Mouse (Mus musculus) small intestine, adult 2 months (tissue): Measurements from ENCODE around the gene Cmtm8. TPM values are rescaled to one million over a fixed set of nuclear protein-coding genes. Genes with fewer than 3 reads are reported as not detected.

Source experiments
- H3K27ac ChIP-seq: fragments of 200-500 bp; 2 replicates; pipeline ENCODE4 v1.5.1; 2012; ENCODE audit warnings: low read depth, low read length, control low read depth, inconsistent platforms; ENCODE audit not compliant: insufficient read depth
- H3K27me3 ChIP-seq: fragments of 200-500 bp; 2 replicates; pipeline ENCODE4 v1.6.1; 2012; ENCODE audit warnings: mild to moderate bottlenecking, moderate library complexity, low read length, inconsistent platforms; ENCODE audit not compliant: control insufficient read depth, insufficient read depth
- H3K36me3 ChIP-seq: fragments of 200-500 bp; 2 replicates; pipeline ENCODE4 v1.6.1; 2012; ENCODE audit warnings: mild to moderate bottlenecking, low read length, control low read depth, inconsistent platforms; ENCODE audit not compliant: control insufficient read depth, insufficient read depth
- H3K4me1 ChIP-seq: fragments of 200-500 bp; 2 replicates; pipeline ENCODE4 v1.6.1; 2012; ENCODE audit warnings: low read length, inconsistent platforms, mixed read lengths; ENCODE audit not compliant: control insufficient read depth, insufficient read depth, insufficient read length
- H3K4me3 ChIP-seq: fragments of 200-500 bp; 2 replicates; pipeline ENCODE4 v1.5.1; 2012; ENCODE audit warnings: low read depth, mild to moderate bottlenecking, control low read depth, inconsistent platforms, low read length, moderate library complexity
- CTCF ChIP-seq: fragments of 200-500 bp; IDR thresholded peaks from 2 replicates; pipeline ENCODE4 v1.5.1; 2012; ENCODE audit warnings: low read depth, mild to moderate bottlenecking, control low read depth, inconsistent platforms, low read length, moderate library complexity, mixed read lengths; ENCODE audit not compliant: insufficient replicate concordance, insufficient read length; ENCODE audit errors: extremely low read depth
- POLR2A ChIP-seq: fragments of 200-500 bp; IDR thresholded peaks from 2 replicates; pipeline ENCODE4 v1.6.1; 2012; ENCODE audit warnings: low read depth, mild to moderate bottlenecking, control low read depth, inconsistent platforms, low read length, moderate library complexity
- WGBS: fragments of 180-500 bp; shearing (Covaris S2); methylation state at CpG from one replicate; pipeline ENCODE4 v1.1.7; 2018; 5-methylcytosine and 5-hydroxymethylcytosine counted together
- polyA plus RNA-seq: library from polyadenylated mRNA; depleted of rRNA; stranded (reverse); fragments of >200 nt; gene quantifications from 2 replicates; pipeline ENCODE4 v1.2.3, GENCODE M21; 2012

The Cmtm8 gene
- polyA plus RNA-seq, 1 experiment: 2.9 TPM

DNA sequence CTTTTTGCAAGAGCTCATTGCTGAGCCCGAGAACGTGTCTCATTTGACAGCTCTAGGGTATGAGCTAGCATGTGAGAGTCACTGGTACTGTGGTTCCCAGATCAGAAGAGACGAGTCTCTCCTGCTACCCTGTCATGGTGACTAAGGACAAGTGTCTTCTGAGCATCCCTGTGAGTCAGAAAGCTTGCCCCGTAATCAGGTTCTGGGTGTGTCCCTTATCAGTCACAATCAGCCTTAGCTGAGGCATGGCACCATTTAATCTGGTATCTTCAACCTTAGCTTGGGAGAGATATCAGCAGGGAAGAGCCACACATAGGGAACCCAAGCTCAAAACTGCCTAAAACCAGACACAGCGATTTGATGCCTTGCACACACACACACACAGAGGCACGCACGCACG is 55.3 kb downstream of the Cmtm8 start:
- WGBS: 81% methylated on average over 8 of the region's 8 CpGs
- peaks cover 2% of the 10 kb centered on the region; the same call in 1 of the 2 replicates for H3K4me1 ChIP-seq
- no peaks in the 10 kb centered on the region for H3K27me3 ChIP-seq
- TF ChIP-seq POLR2A: no peak
- TF ChIP-seq CTCF: no peak
- H3K4me3 ChIP-seq: no peak overlapping the region
- H3K27ac ChIP-seq: no peak overlapping the region
- H3K36me3 ChIP-seq: no peaks in the 10 kb centered on the region

DNA sequence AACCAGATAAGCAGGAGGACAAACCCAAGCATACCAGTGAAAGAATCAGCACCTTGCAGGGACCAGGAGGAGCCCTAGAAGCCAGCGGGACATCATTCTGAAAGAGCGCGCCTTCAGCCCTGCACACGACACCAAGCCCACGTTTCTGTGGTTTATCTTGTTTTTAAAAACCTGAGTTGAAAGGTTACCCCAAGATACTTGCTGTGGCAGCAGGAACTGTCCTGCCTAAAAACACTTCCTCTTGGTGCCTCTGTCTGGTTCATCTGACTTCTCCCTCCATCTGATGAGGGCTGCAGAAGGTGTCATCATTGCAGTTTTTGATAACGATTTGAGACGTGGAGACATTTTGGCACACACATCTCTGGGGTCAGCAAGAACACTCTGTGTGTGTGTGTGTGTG is 56.2 kb downstream of the Cmtm8 start:
- Histone ChIP-seq H3K27me3 (no peaks in the 10 kb centered on the region), H3K4me3 (no peak overlapping the region), H3K4me1 (peaks cover 2% of the 10 kb centered on the region; the same call in 1 of the 2 replicates), H3K36me3 (no peaks in the 10 kb centered on the region), H3K27ac (no peak overlapping the region)
- 77% methylated on average over 7 of the region's 7 CpGs for WGBS
- no peak for TF ChIP-seq CTCF
- TF ChIP-seq POLR2A: no peak

DNA sequence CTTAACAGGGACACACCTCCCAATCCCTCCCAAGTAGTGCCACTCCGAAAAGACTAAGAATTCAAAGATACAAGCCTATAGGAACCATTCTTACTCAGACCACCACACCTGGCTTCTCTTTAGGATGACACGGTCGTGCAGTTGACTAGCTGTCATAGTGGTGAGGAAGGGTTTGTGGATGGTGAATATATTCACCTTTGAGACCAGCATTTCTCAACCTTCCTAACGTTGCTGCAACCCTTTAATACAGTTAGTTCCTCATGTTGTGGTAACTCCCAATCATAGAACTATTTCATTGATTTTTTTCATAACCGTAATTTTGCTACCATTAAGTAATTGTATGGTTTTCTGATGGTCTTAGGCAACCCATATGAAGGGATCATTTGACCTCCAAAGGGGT is 56.8 kb downstream of the Cmtm8 start:
- H3K4me3 ChIP-seq: no peak overlapping the region
- H3K4me1 ChIP-seq: peaks cover 2% of the 10 kb centered on the region; the same call in 1 of the 2 replicates
- H3K27ac ChIP-seq: no peak overlapping the region
- H3K27me3 ChIP-seq: no peaks in the 10 kb centered on the region
- TF ChIP-seq CTCF (no peak), POLR2A (no peak)
- 88% methylated on average over 5 of the region's 5 CpGs for WGBS
- H3K36me3 ChIP-seq: no peaks in the 10 kb centered on the region

DNA sequence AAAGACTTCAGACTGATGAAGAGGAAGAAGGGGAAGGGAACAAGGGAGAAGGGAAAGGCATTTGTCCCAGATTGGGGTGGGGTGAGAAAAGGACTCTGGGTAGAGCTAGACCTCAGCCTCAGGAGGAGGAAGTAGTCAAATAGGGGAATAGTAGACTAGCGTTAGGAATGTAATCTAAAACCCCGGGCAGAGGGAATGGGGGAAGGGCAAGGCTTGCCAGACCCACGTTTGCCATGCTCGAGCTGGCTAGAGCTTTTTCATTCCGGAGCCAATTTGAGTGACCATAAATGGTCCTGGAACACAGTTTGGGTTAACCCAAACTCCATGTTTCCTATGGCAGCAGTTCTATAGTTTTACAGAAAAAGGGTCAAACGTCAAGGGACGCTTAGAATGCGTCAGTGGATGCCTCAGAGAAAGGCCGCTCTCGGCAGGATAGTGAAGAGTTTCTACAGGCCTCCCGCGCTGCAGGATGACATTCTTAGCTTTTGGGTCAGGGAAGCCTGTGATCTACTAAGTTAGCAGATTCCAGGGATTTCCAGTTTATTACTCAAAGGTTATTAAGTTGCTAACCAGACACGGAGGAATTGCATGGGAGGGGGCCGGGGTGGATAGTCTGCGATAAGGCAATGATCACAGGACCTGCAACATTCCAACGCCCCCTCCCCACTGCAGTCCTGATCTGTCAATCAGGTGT is 58.4 kb downstream of the Cmtm8 start:
- WGBS: 40% methylated on average over 16 of the region's 16 CpGs
- no peaks in the 10 kb centered on the region for H3K36me3 ChIP-seq
- no peak overlapping the region for H3K4me3 ChIP-seq
- H3K27me3 ChIP-seq: no peaks in the 10 kb centered on the region
- no peak for TF ChIP-seq POLR2A
- no peak for TF ChIP-seq CTCF
- H3K27ac ChIP-seq: no peak overlapping the region
- peaks cover 5% of the 10 kb centered on the region for H3K4me1 ChIP-seq

DNA sequence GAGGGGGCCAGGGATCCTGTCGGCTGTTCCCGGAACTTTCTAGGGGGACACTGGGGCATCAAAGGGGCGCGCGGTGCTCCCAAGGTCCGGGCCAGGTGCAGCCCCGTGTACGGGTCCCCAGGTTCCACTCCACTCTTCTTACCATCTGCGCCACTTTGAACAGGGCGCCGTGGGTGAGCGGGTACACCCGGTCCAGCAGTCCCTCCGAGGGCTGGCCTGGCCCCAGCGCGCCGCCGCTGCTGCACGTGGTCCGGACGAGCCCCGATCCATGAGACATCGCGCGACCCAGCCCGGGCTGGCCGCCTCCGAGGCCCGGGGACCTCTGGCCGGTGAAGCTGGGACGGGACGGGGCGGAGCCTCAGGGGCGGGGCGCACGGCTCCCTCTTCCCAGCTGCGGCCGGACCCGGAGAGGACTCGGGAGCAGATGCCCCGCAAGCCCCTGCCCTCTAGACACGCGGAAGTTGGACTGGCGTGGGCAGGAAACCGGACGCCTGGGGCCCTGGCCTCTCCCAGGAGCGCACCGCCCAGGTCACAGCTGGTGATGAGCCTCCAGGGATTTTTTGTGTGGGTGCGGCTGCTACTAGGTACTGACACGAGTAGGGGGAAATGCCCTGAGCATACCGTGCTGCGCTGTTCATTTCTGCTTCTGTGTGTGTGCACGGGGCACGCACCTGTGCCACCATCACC is 62.3 kb downstream of the Cmtm8 start, which contains the start of gene Cmtm7:
Gene Cmtm7 (minus strand): TSS at position 331 of the 687 bp plus-strand sequence.
- no peak for TF ChIP-seq CTCF
- TF ChIP-seq POLR2A: 0 out of 2 replicates have a peak, but pooled peaks have one; percentile 12
- H3K4me1 ChIP-seq: peaks cover 4% of the 10 kb centered on the region; the same call in 1 of the 2 replicates
- WGBS: 1% methylated on average over 54 of the region's 54 CpGs

DNA sequence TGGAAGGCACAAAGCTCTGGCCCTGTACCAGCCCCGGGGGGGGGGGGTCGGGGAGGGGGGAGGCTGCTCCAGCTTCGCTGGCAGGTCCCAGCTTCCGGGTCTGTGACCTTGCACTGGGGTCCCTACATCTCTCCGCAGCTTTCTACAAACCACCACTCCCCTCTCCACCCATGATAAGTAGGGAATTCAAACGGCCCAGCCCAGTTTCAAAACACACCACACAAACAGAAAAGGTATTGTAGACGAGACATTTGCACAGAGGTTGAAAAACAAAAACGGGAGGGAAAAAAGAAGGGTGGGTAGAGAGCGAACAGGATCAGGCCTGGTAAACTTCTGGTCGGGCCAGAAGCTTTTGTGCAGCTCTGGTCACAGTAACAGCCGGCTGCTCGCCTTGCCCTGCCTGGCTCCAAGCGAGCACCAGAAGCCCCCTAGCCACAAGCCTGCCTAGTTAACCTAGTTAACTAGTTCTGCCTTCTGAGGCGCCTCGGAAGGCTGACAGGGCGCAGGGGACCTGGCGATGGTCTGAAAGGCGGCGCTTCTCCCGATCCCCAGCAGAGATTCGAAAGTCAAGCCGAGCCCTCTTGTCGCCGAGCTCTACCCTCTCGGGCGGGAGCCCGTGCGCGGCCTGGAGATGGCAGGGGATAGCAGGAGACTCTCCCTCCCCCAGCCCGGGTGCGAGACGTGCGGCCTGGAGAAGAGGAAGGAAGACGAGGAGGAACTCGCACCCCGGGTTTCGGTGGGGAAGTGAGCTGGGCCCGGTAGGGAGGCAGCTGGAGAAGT is 63.0 kb downstream of the Cmtm8 start:
- Histone ChIP-seq H3K4me1 (peaks cover 5% of the 10 kb centered on the region; the same call in 1 of the 2 replicates), H3K4me3 (peak overlapping the region; percentile 76), H3K27ac (peak overlapping the region; percentile 63), H3K27me3 (no peaks in the 10 kb centered on the region), H3K36me3 (no peaks in the 10 kb centered on the region)
- TF ChIP-seq CTCF: no peak
- no peak for TF ChIP-seq POLR2A
- WGBS: under 1% methylated on average over 38 of the region's 38 CpGs

More for the DNA sequence above, 62.3 kb downstream of the Cmtm8 start, which contains the start of gene Cmtm7:
- Histone ChIP-seq H3K27ac (peak within 1 kb of the TSS; percentile 63), H3K36me3 (no peaks in the 10 kb centered on the region), H3K4me3 (peak within 1 kb of the TSS; percentile 76), H3K27me3 (no peaks in the 10 kb centered on the region)
